Mouse (Mus musculus): ENCODE measurements around the gene Gm21209. TPM values are rescaled to one million over a fixed set of nuclear protein-coding genes. Genes with fewer than 3 reads are reported as not detected.
"Not testable (repeated sequence)": the region's sequence is repeated elsewhere in the genome, so short reads cannot be mapped to it uniquely, and the experiment has no call there.

The Gm21209 gene
- not detected in 2 replicates for polyA plus RNA-seq (2014; fragmentation: Nextera tagmentation; extraction: Ambion mirVana)

DNA sequence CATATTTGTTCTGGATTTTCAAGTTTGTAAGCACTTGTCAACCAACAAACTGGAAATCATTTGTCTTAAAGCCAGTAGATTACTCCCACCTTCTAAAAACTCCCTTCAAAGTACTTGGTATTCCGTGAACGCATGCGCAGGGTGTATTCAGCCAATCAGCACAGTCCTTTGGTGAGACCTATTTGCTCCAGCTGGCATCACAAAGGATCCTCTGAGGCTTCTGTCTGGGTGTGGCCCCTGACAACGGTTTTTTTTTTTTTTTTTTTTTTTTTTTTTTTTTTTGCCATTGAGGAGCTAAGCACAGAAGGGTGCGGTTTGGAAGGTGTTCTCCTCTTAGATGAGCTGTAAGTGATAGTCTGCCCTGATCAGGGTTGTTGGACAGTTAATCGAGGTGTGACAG is at the start of gene Gm21209:
Gene Gm21209, plus strand, starts transcription at position 301 of the 400 bp plus-strand sequence.
- not testable (repeated sequence) for H3K4me3 ChIP-seq (replicated peaks; ENCODE audit: low read length); H3K4me2 ChIP-seq (replicated peaks); ATAC-seq (ENCODE audit: low FRiP score); H3K36me3 ChIP-seq (replicated peaks; ENCODE audit: control insufficient read depth, insufficient read depth); H3K9ac ChIP-seq; DNase-seq (ENCODE audit: low spot score); H3K27ac ChIP-seq; H3K9me3 ChIP-seq (ENCODE audit: control insufficient read depth, low read length); H3K4me1 ChIP-seq (replicated peaks; ENCODE audit: control insufficient read depth, insufficient read depth, low read length); H3K27me3 ChIP-seq (ENCODE audit: control insufficient read depth, insufficient read depth, low read length)
- WGBS = no CpG with 5 or more reads among the region's 6 CpGs
